ENCODE assay signal across 1 mouse cellular context in the genomic region with DNA sequence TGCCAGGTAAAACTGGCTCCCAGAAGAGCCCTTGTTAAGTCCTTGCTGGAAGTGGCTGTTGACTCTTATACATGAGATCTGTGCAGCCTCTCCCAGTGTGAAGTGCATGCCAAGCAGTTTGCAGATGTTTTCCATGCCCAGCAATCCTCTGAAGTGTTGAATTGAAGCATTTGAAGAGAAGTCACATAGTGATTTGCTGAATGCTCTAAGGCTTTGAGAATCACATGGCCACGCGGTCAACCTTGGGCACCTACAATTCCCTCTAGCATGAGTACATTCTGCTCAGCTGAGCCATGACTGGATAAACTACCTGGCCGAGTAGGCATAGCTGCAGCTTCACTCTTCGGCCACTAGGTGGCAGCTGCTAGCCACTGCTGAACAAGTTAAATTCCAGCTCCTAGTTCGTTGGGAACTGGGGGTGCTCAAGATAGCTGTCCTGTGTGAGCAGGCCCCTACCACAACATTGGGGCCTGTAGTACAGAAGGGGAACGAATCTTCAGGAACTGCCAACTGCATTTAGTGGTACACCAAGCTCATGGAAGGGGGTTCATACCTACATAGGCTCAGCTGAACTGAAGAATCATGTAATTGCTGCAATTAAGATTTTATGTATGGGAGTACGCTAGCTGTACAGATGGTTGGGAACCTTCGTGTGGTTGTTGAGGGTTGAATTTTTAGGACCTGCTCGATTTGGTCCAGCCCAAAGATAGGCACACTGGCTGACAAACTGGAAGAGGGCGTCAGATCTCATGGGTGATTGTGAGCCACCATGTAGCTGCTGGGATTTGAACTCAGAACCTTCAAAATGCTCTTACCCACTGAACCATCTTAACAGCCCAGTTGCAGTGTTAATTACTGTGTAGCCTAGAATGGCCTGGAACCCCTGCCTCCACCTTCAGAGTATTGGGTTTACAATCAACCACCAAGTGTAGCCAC.
TF ChIP-seq lines count a peak whose summit lies in the region.

No protein-coding gene starts in this region.

TF ChIP-seq in C2C12, 6 proteins besides CTCF, POLR2A, EP300 and RAD21:
- no peak for TF ChIP-seq MYOD1 (IDR thresholded peaks at IDR 0.05; ENCODE audit: control insufficient read depth, insufficient read length, low read depth)
- no peak for TF ChIP-seq MYOG (IDR thresholded peaks at IDR 0.05; ENCODE audit: control insufficient read depth, extremely low read depth, insufficient read length)
- TF ChIP-seq CEBPB (IDR thresholded peaks at IDR 0.05; ENCODE audit: low read depth), result no peak
- TF ChIP-seq MAX (IDR thresholded peaks at IDR 0.05), result no peak
- no peak for TF ChIP-seq USF1 (IDR thresholded peaks at IDR 0.05; ENCODE audit: low read depth)
- TF ChIP-seq FOSL1 (IDR thresholded peaks at IDR 0.05; ENCODE audit: insufficient read depth, low read length, poor library complexity, severe bottlenecking), result no peak
